Mouse (Mus musculus) gastrocnemius, postnatal 4 days (tissue): ENCODE measurements around the gene Pstpip1. TPM values are rescaled to one million over a fixed set of nuclear protein-coding genes. Genes with fewer than 3 reads are reported as not detected.
A peak's percentile ranks its signal among the peaks of the same experiment; 100 is the strongest.

Experiments used
- DNase-seq, 2 experiments: peaks; one replicate each; pipeline ENCODE4 v3.0.0; 2021 to 2022; ENCODE audit warnings: low spot score in 2 of 2, mixed read lengths in 2 of 2
- total RNA-seq, 2 experiments: library from RNA; stranded (reverse); gene quantifications; 2 replicates each; pipeline ENCODE4 v1.2.3; 2021

Pstpip1 gene
- total RNA-seq, 2 experiments from 2014 or later: 1.3 to 2.0 TPM

- no peak for DNase-seq
Measured at GRCm38 (mm10) chr9:56104921-56105320, 15.2 kb downstream of the Pstpip1 start.

DNA sequence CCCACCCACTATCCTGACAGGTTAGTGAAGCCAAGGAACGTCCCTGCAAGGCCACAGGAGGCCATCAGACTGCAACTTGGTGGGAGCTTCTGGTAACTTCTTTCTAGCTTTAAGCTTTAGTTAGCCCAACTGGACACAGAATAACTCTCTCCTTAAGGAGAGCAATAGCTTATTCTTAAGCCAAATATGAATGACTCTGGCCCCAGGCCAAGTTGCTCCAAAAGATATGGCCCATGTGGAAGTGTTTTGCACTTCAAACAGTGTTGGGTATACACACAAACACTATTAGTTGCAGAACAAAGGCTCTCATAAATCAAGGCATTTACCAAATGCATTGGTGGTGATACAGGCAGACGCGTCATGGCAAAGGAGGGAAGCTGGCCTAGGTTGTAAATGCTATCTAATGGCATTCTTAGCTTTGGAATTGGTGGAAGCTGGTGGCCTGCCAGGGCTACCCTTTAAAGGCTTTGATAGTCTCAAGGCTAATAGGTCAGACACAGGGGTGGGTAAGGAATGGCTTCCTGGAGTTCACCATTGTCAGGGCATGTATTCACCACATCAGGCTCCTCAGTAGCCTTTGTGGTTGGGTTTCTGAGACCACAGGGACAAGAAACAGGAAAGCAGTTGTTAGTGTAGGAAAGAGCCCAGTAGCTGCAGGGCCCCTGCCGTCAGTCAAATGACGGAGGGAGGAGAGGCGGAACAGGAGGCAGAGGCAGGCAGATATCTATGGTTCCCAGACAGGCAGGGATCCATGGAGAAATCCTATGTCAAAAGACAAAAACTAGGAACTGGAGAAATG lies 16.7 kb downstream of the Pstpip1 start:
- no peak for DNase-seq

- no peak for DNase-seq
Measured at GRCm38 (mm10) chr9:56107527-56107926, 17.8 kb downstream of the Pstpip1 start.

GRCm38 (mm10) chr9:56108174-56108573 lies 18.4 kb downstream of the Pstpip1 start:
- no peak for DNase-seq

- DNase-seq: no peak
Measured at GRCm38 (mm10) chr9:56118091-56118490, 28.3 kb downstream of the Pstpip1 start.

- DNase-seq: peak; percentile 49 to 65
Measured at GRCm38 (mm10) chr9:56118582-56118981, 28.8 kb downstream of the Pstpip1 start.

DNA sequence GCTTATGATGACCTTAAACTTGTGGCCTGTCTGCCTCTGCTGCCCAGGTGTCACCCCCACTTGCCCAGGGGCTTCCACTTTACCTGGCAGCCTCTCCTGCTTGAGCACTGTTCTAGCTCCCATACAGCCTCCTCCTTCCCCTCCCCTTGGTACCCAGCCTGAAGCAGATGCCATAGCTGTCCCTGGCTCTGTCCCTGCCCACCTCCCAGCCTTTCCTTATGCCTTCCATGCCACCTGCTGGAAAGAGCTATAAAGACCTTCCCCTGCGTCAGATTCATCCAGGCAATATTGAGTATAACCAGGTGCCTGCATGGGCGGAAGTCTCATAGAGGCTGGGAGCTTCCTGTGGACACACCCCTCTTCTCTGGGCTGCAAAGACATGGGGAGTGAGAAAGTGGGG lies 29.9 kb downstream of the Pstpip1 start:
- DNase-seq: no peak

DNA sequence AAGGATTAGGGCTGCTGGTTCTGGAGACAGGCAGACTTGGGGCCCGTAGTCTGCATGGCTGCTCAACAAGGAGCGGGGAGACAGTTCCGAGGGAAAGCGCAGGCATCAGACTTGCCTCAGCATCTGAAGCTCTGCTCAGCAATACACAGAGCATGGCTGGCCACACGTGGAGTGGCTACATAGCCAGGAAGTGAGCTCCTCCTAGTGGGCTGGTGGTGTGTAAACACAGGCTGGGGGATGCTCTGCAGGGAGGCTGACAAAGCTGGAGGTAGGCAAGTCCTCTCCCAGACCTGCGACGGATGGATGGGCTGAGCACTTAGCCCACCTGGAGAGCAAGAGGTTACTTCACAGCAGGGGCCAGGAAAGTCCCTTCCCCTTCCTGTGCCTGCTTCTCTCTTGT lies 31.3 kb downstream of the Pstpip1 start:
- peak in 1 of 2 experiments; percentile 49 for DNase-seq

DNA sequence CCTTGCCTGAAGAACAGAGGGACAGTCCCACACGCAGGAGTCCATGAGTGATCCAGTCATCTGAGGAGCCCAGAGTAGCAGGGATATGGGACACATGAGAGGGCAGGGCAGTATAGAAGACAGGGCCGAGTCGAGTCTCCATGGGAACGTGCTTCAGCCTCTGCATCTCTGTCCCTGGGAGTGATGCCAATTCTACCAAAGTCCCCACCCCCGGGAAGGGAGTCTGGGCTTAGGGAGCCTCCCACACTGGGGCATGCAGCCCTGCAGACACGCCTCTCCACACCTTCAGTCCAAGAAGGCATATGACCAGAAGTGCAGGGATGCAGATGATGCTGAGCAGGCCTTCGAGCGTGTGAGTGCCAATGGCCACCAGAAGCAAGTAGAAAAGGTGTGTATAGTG lies 33.2 kb downstream of the Pstpip1 start:
- no peak for DNase-seq

DNA sequence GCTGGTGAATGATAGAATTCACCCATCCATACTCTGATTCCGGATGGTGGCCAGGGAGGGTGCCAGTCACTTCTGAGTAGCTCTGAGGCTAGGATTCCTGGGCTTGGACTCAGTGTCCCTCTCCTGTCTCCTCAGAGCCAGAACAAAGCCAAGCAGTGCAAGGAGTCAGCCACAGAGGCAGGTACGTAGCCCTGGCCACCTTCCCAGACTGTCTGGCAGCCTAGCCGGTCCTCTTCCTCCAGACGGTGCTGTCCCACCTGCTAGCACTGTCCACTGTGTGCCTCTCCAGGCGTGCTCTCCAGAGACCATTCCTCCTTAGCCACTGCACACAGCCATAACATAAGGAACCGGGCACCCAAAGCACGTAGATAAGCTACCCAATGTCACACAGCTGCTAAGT lies 33.9 kb downstream of the Pstpip1 start:
- no peak for DNase-seq

DNA sequence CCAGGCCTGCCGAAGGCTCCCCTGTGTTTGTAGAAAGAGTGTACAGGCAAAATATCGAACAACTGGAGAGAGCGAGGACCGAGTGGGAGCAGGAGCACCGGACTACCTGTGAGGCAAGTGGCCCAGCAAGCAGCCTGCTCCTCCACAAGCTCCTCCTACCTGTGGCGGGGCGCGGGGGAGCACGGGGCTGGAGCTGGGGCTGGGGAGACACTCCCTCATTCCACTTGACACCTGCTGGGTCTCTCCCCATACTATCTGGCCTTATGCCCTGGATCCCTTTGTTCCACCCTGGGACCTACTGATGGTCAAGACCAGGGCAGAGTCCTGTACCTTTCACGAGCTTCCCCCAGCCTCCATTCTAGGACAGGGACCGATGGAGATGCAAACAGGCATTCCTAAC lies 34.8 kb downstream of the Pstpip1 start:
- DNase-seq: no peak

DNA sequence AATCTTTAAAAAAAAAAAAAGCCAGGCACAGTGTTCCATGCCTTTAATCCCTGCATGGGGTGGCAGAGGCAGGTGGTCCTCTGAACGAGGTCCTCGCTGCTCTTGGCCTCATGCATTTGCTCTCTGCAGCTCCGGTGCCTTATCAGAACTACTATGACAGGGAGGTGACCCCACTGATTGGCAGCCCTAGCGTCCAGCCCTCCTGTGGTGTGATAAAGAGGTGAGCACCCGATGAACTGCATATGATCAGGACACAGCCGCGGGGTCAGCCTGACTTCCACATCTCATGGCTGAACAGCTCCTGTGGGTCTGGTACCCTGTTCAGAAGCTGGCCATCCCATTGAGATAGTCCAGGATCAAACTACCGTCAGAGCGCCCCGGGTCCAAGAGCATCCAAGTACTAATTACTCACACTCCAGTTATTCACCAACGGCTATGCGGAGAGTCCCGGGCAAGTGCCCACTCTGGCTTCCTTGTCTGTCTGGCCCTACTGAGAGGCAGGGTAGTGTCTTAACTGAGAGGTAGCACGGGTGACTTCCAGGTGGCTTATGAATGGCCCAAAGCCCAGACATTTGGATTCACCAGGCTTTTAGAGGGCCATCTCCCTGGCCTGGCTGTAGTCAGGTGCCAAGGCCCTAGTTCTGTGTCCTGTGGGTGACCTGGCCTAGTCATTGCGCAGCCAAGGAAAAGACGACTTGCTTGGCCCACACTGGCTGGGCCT lies 36.9 kb downstream of the Pstpip1 start:
- no peak for DNase-seq

DNA sequence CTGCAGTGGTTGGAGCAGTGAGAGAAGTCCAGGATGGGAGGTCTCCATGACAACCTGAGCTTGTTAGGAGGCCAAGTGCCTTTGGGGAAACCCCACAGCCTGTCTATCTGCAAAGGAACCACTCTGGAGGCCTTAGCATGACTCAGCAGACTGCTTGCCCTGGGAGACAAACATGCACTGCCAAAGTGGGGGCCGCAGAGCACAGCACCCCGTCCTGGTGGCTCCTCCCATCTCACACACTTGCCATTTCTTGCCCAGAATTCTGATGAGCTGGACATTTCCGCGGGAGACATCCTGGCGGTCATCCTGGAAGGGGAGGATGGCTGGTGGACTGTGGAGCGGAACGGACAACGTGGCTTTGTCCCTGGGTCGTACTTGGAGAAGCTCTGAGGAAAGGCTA lies 38.6 kb downstream of the Pstpip1 start:
- no peak for DNase-seq

GRCm38 (mm10) chr9:56129951-56130350 lies 40.2 kb downstream of the Pstpip1 start:
- no peak for DNase-seq

DNA sequence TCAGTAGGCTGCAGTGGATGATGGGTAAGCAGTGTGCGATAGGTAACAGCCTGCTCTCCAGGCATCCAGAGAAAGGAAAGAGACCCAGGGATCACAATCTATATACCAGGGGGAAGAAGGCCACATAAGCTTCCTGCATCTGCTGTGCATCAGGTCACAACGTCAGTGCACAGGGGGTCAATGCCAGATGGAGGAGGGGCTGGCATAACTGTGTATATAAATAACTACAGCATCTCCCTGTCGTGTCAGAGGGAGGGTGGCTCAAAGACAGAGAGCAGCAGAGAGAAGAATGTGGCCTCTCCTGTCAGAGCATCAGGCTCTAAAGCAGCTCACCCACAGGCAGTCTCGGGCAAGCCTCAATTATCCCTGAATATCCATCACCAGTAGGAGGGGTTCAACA lies 40.8 kb downstream of the Pstpip1 start:
- DNase-seq: no peak

DNA sequence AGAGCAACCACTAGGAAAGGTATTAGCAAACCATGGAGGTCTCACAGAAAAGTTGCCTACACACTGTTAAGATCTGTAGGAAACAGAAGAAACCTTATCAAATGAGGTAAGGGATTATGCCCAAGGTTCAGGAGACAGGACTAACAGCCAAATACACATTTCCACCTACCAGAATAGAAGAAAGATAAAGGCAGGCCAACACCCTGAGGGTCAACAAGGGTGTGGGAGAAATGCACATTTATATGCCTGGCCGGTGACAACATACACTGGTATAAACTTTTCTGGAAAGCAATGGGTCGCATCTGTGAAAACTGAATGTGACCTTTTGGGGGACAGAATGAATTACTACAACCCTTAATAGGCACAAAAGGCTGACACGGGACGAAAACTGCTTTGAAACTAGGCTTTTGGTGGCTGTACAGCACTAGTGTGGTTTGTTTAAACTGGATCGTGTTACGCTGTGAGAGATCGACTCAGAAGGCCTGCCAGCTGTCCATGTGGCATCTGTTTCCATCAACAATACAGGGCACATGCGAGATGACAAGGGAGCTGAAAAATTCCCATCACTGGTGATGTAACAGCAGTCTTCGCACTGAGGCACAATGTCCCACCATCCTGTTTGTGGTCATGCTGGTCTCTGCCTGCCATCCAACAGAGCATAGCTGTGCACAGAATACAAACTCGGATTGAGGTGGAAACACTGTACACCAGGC lies 42.2 kb downstream of the Pstpip1 start:
- no peak for DNase-seq

GRCm38 (mm10) chr9:56133970-56134369 lies 44.2 kb downstream of the Pstpip1 start:
- DNase-seq: no peak

DNA sequence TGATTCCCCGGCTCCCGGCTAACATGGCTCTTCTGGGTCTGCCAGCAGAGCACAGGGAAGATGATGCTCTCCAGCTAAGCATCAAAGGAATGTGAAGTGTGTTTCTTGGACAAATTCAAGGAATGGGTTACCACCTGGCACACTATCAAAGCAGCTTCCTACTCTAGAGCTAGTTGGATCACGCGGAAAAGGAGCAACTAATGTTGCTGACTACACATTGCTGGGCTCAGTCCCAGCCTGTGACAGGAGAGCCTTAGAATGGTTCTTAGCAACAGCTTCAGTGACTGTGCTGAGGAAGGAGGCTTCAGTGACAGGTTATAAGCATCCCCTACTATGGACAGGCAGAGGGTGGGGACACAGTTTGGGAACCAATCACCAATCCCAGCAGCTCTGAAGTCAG lies 44.9 kb downstream of the Pstpip1 start:
- no peak for DNase-seq

- DNase-seq: no peak
Measured at GRCm38 (mm10) chr9:56135590-56136197, 45.9 kb downstream of the Pstpip1 start.

- no peak for DNase-seq
Measured at GRCm38 (mm10) chr9:56141776-56142175, 52.0 kb downstream of the Pstpip1 start.

- DNase-seq: no peak
Measured at GRCm38 (mm10) chr9:56144366-56145003, 54.7 kb downstream of the Pstpip1 start.
